Mouse (Mus musculus) spleen, adult 2 months (tissue): ENCODE measurements at regions not wholly inside any gene's neighbourhood (a gene's known extent, or its start where the extent isn't known, plus 50 kb on each side); places are given as distances from the start of the nearest gene placed in this dataset.

Experiments
- CTCF ChIP-seq: fragments of 200-500 bp; IDR thresholded peaks from 2 replicates; pipeline ENCODE4 v1.5.1; 2011; ENCODE audit warnings: mild to moderate bottlenecking, inconsistent platforms; ENCODE audit not compliant: insufficient read depth, insufficient read length, insufficient replicate concordance; ENCODE audit errors: extremely low read depth
- POLR2A ChIP-seq: fragments of 200-500 bp; IDR thresholded peaks from 2 replicates; pipeline ENCODE4 v1.6.1; 2011; ENCODE audit warnings: low read depth, low read length, inconsistent platforms

GRCm38 (mm10) chr2:146646237-146646972 lies 134.3 kb upstream of the Ralgapa2 start:
- TF ChIP-seq POLR2A (no peak), CTCF (no peak)
